9 mouse cellular contexts compared by ENCODE assay signal in genomic region chr1:74042711-74043467, GRCm38 (mm10).
DNase-seq lines count a peak whose midpoint lies in the region; ATAC-seq lines count a peak whose summit lies in the region.
"Had no signal": no experiment of that assay in that cellular context is flagged by ENCODE, and none has a peak within 500 bp of the region (broad histone marks: within the 10 kb centered on the region; RNA-seq: fewer than 3 reads in every experiment).

No protein-coding gene starts in this region.

- no peaks in the 10 kb centered on the region for H3K9me3 ChIP-seq in embryonic facial prominence, embryonic 10.5 days
- no peaks in the 10 kb centered on the region for H3K9me3 ChIP-seq in liver, embryonic 13.5 days (replicated peaks)
- H3K9me3 ChIP-seq: stomach, embryonic 15.5 days had no signal

- WGBS in embryonic facial prominence, embryonic 10.5 days: 59% methylated on average over 3 of the region's 3 CpGs
- WGBS in liver, embryonic 13.5 days (ENCODE audit: insufficient replicate concordance): 38% methylated on average over 3 of the region's 3 CpGs

- no peak overlapping the region for H3K9ac ChIP-seq in liver, embryonic 13.5 days
- H3K9ac ChIP-seq: stomach, embryonic 15.5 days had no signal

- no peak overlapping the region for H3K4me3 ChIP-seq in embryonic facial prominence, embryonic 10.5 days
- no peak overlapping the region for H3K4me3 ChIP-seq in liver, embryonic 13.5 days (replicated peaks)
- H3K4me3 ChIP-seq: stomach, embryonic 15.5 days had no signal

- no peaks in the 10 kb centered on the region for H3K27me3 ChIP-seq in embryonic facial prominence, embryonic 10.5 days (replicated peaks; ENCODE audit: low read depth, poor library complexity, severe bottlenecking)
- H3K27me3 ChIP-seq in liver, embryonic 13.5 days: peaks cover 4% of the 10 kb centered on the region; the same call in 1 of the 2 replicates
- H3K27me3 ChIP-seq: stomach, embryonic 15.5 days had no signal

- peak; percentile 35 for DNase-seq in layer of hippocampus, adult 9-11 months
- DNase-seq in layer of hippocampus, postnatal 10 days (ENCODE audit: low spot score in 2 of 2): no peak
- no peak for DNase-seq in embryonic facial prominence, embryonic 10.5 days (ENCODE audit: low spot score)
- peak; percentile 43 for DNase-seq in heart, postnatal 4 days
- no peak for DNase-seq in liver, embryonic 13.5 days
- DNase-seq in thymus, postnatal 14 days: no peak
- DNase-seq in adrenal gland, postnatal 10 days: no peak
- DNase-seq in cerebellum, postnatal 4 days (ENCODE audit: low spot score in 2 of 2): no peak

- peaks cover 73% of the 10 kb centered on the region for H3K4me1 ChIP-seq in embryonic facial prominence, embryonic 10.5 days
- H3K4me1 ChIP-seq in liver, embryonic 13.5 days (replicated peaks): peaks cover 62% of the 10 kb centered on the region

- peak overlapping the region; percentile 25; the same call in 1 of the 2 replicates for H3K4me2 ChIP-seq in liver, embryonic 13.5 days
- H3K4me2 ChIP-seq: stomach, embryonic 15.5 days had no signal

- peaks cover 18% of the 10 kb centered on the region for H3K36me3 ChIP-seq in embryonic facial prominence, embryonic 10.5 days (replicated peaks)
- no peaks in the 10 kb centered on the region for H3K36me3 ChIP-seq in liver, embryonic 13.5 days
- H3K36me3 ChIP-seq: stomach, embryonic 15.5 days had no signal

- peak overlapping the region; percentile 87 for H3K27ac ChIP-seq in embryonic facial prominence, embryonic 10.5 days (replicated peaks)
- H3K27ac ChIP-seq in liver, embryonic 13.5 days: no peak overlapping the region
- H3K27ac ChIP-seq: stomach, embryonic 15.5 days had no signal

- no peak for ATAC-seq in liver, embryonic 13.5 days (ENCODE audit: low read depth)

Comparison
In these comparisons a context has a peak if more than half of its experiments do, and no peak if none do; other contexts are left out.
1. DNase-seq: peak in layer of hippocampus, adult 9-11 months (single experiment) and heart, postnatal 4 days (single experiment); none in layer of hippocampus, postnatal 10 days (0 of 2), embryonic facial prominence, embryonic 10.5 days (single experiment), liver, embryonic 13.5 days (single experiment), thymus, postnatal 14 days (single experiment), adrenal gland, postnatal 10 days (single experiment) and cerebellum, postnatal 4 days (0 of 2).